ENCODE assay signal across 9 mouse cellular contexts in genomic region chr4:53738956-53739616, GRCm38 (mm10). TPM values are rescaled to one million over a fixed set of nuclear protein-coding genes. Genes with fewer than 3 reads are reported as not detected.
DNase-seq lines count a peak whose midpoint lies in the region; ATAC-seq and TF ChIP-seq lines count a peak whose summit lies in the region.
"Had no signal": no experiment of that assay in that cellular context is flagged by ENCODE, and none has a peak within 500 bp of the region (broad histone marks: within the 10 kb centered on the region; RNA-seq: fewer than 3 reads in every experiment).

No protein-coding gene starts in this region.

- H3K4me3 ChIP-seq in gastrocnemius, adult 2 months: no peak overlapping the region
- no peak overlapping the region for H3K4me3 ChIP-seq in intestine, embryonic 15.5 days (replicated peaks)
- H3K4me3 ChIP-seq in lung, embryonic 16.5 days (ENCODE audit: low read length): no peak overlapping the region
- H3K4me3 ChIP-seq: stomach, embryonic 15.5 days had no signal

- no peak for DNase-seq in gastrocnemius, adult 2 months
- DNase-seq in gastrocnemius, postnatal 25 days: no peak
- DNase-seq in urinary bladder, postnatal 14 days (ENCODE audit: low spot score): peak; percentile 48
- DNase-seq in urinary bladder, postnatal 10 days (ENCODE audit: low spot score): no peak
- DNase-seq in embryo, embryonic 11.5 days (ENCODE audit: low read depth, low spot score): peak; percentile 35
- DNase-seq in retina, postnatal 7 days (ENCODE audit: low read depth, low spot score): peak; percentile 50

- H3K9me3 ChIP-seq in intestine, embryonic 15.5 days: no peaks in the 10 kb centered on the region
- H3K9me3 ChIP-seq in lung, embryonic 16.5 days (ENCODE audit: control insufficient read depth, low read length): no peaks in the 10 kb centered on the region
- H3K9me3 ChIP-seq: stomach, embryonic 15.5 days had no signal

- peak; percentile 78 for TF ChIP-seq CTCF in gastrocnemius, adult 2 months (IDR thresholded peaks at IDR 0.05)

- intact Hi-C loops in gastrocnemius, adult 2 months (cut with DNase I): loop anchor here (1.0 kb wide), 1 partner anchor 107 kb away; no protein-coding TSS in a partner anchor

- H3K4me2 ChIP-seq in intestine, embryonic 15.5 days (replicated peaks): no peak overlapping the region
- no peak overlapping the region for H3K4me2 ChIP-seq in lung, embryonic 16.5 days (ENCODE audit: low read depth, low read length)
- H3K4me2 ChIP-seq: stomach, embryonic 15.5 days had no signal

- peak; percentile 41; the same call in 1 of the 2 replicates for ATAC-seq in intestine, embryonic 15.5 days
- peak; percentile 54; the same call in 1 of the 2 replicates for ATAC-seq in lung, embryonic 16.5 days (ENCODE audit: low read depth)

- peaks cover 5% of the 10 kb centered on the region; the same call in 1 of the 2 replicates for H3K36me3 ChIP-seq in intestine, embryonic 15.5 days
- peaks cover 9% of the 10 kb centered on the region; the same call in 1 of the 2 replicates for H3K36me3 ChIP-seq in lung, embryonic 16.5 days (ENCODE audit: control insufficient read depth, insufficient read depth, low read length)

- no peak overlapping the region for H3K9ac ChIP-seq in intestine, embryonic 15.5 days
- H3K9ac ChIP-seq in lung, embryonic 16.5 days (ENCODE audit: low read length): no peak overlapping the region
- H3K9ac ChIP-seq: stomach, embryonic 15.5 days had no signal

- H3K27me3 ChIP-seq in intestine, embryonic 15.5 days (replicated peaks): no peaks in the 10 kb centered on the region
- no peaks in the 10 kb centered on the region for H3K27me3 ChIP-seq in lung, embryonic 16.5 days (ENCODE audit: control insufficient read depth, insufficient read depth, low read depth, low read length)
- H3K27me3 ChIP-seq: stomach, embryonic 15.5 days had no signal

- no peaks in the 10 kb centered on the region for H3K4me1 ChIP-seq in intestine, embryonic 15.5 days (replicated peaks)
- H3K4me1 ChIP-seq in lung, embryonic 16.5 days (replicated peaks; ENCODE audit: control insufficient read depth, insufficient read depth, low read length): no peaks in the 10 kb centered on the region
- H3K4me1 ChIP-seq: stomach, embryonic 15.5 days had no signal

- WGBS in intestine, embryonic 15.5 days: 47% methylated on average over 6 of the region's 6 CpGs
- WGBS in lung, embryonic 16.5 days: 40% methylated on average over 6 of the region's 6 CpGs

- H3K27ac ChIP-seq in gastrocnemius, adult 2 months: peak overlapping the region; percentile 39; the same call in 1 of the 2 replicates
- no peak overlapping the region for H3K27ac ChIP-seq in intestine, embryonic 15.5 days
- no peak overlapping the region for H3K27ac ChIP-seq in lung, embryonic 16.5 days (ENCODE audit: low read length)
- H3K27ac ChIP-seq: stomach, embryonic 15.5 days had no signal

RNA-seq across cellular contexts. Expression of gene Fktn, which starts 25.3 kb away (rescaled TPM):
- total RNA-seq in gastrocnemius, adult 2 months (2021): 1 to 10 TPM; 6.6 to 10.0 TPM
- total RNA-seq in gastrocnemius, postnatal 25 days (2021): 1 to 10 TPM; 7.2 to 7.4 TPM
- polyA plus RNA-seq in intestine, embryonic 15.5 days (2015; fragmentation: Nextera tagmentation; extraction: Ambion mirVana): 14.8 and 15.9 TPM in 2 replicates
- 17.1 and 19.9 TPM in 2 replicates for polyA plus RNA-seq in lung, embryonic 16.5 days (2015; fragmentation: Nextera tagmentation; extraction: Ambion mirVana)

RNA-seq across cellular contexts. Expression of gene Tal2, which starts 40.4 kb away (rescaled TPM):
- 1 to 10 TPM in 1 of 2 experiments, under 1 TPM in 1; 0.54 to 1.1 TPM for total RNA-seq in gastrocnemius, adult 2 months (2021)
- under 1 TPM; 0.56 to 0.72 TPM for total RNA-seq in gastrocnemius, postnatal 25 days (2021)
- 0.05 TPM in 1 of 2 replicates, not detected in the other for polyA plus RNA-seq in intestine, embryonic 15.5 days (2015; fragmentation: Nextera tagmentation; extraction: Ambion mirVana)
- polyA plus RNA-seq in lung, embryonic 16.5 days (2015; fragmentation: Nextera tagmentation; extraction: Ambion mirVana): 0.25 and 0.35 TPM in 2 replicates

Comparison
In these comparisons a context has a peak if more than half of its experiments do, and no peak if none do; other contexts are left out.
1. DNase-seq: peak in urinary bladder, postnatal 14 days (single experiment), embryo, embryonic 11.5 days (single experiment) and retina, postnatal 7 days (single experiment); none in gastrocnemius, adult 2 months (single experiment), gastrocnemius, postnatal 25 days (single experiment) and urinary bladder, postnatal 10 days (single experiment).